Mouse (Mus musculus) T-helper 1 cell (primary cell): Measurements from ENCODE around the gene Gm4836.
"Not testable (repeated sequence)": the region's sequence is repeated elsewhere in the genome, so short reads cannot be mapped to it uniquely, and the experiment has no call there.

ENCODE experiments used
- in situ Hi-C: fragments of 300-600 bp; cut with MboI, MseI; formaldehyde crosslinking; loops from one replicate; pipeline ENCODE4 v1.15.1; 2025; ENCODE audit warnings: high pct_unique_total_duplicates

The Gm4836 gene

GRCm38 (mm10) chrX:28293532-28293931, at the start of gene Gm4836:
Gm4836 (minus strand) TSS chrX:28293632.
- in situ Hi-C loops = not testable (repeated sequence)
